Mouse (Mus musculus) telencephalon, adult 2 months (tissue): ENCODE measurements at regions not wholly inside any gene's neighbourhood (a gene's known extent, or its start where the extent isn't known, plus 50 kb on each side); places are given as distances from the start of the nearest gene placed in this dataset.

Experiments
- DNase-seq: peaks from one replicate; pipeline ENCODE4 v3.0.0-alpha.2; 2011; ENCODE audit warnings: low read depth, low spot score

GRCm38 (mm10) chr12:112235841-112236240, 89.8 kb downstream of the Kif26a start:
- no peak for DNase-seq

GRCm38 (mm10) chr12:112237061-112237490, 91.1 kb downstream of the Kif26a start:
- no peak for DNase-seq

- no peak for DNase-seq
Observed at GRCm38 (mm10) chr12:112238834-112239233, 92.8 kb downstream of the Kif26a start.

GRCm38 (mm10) chr12:112241740-112242171, 95.7 kb downstream of the Kif26a start:
- DNase-seq = no peak

GRCm38 (mm10) chr12:112243231-112243630, 97.2 kb downstream of the Kif26a start:
- DNase-seq = no peak

- no peak for DNase-seq
Observed at GRCm38 (mm10) chr12:112250894-112251293, 104.9 kb downstream of the Kif26a start.

GRCm38 (mm10) chr12:112253461-112253860, 107.5 kb downstream of the Kif26a start:
- peak; percentile 10 for DNase-seq

- no peak for DNase-seq
Observed at GRCm38 (mm10) chr12:112255223-112255622, 109.2 kb downstream of the Kif26a start.

GRCm38 (mm10) chr12:112257691-112258090, 111.7 kb downstream of the Kif26a start:
- DNase-seq = no peak

- peak; percentile 32 for DNase-seq
Observed at GRCm38 (mm10) chr12:112263283-112264056, 117.5 kb downstream of the Kif26a start.

- DNase-seq = no peak
Observed at GRCm38 (mm10) chr12:112264201-112264600, 118.2 kb downstream of the Kif26a start.

GRCm38 (mm10) chr12:112265289-112265969, 119.4 kb downstream of the Kif26a start:
- no peak for DNase-seq

- no peak for DNase-seq
Observed at GRCm38 (mm10) chr12:112274026-112274425, 128.0 kb downstream of the Kif26a start.

GRCm38 (mm10) chr12:112274756-112275155, 128.7 kb downstream of the Kif26a start:
- no peak for DNase-seq

GRCm38 (mm10) chr12:112276651-112277050, 130.6 kb downstream of the Kif26a start:
- DNase-seq = no peak

- no peak for DNase-seq
Observed at GRCm38 (mm10) chr12:112277511-112277910, 131.5 kb downstream of the Kif26a start.

GRCm38 (mm10) chr12:112285096-112285495, 139.1 kb downstream of the Kif26a start:
- DNase-seq = no peak

GRCm38 (mm10) chr12:112288786-112289185, 142.8 kb downstream of the Kif26a start:
- DNase-seq = no peak

GRCm38 (mm10) chr12:112290299-112290698, 144.3 kb downstream of the Kif26a start:
- peak; percentile 34 for DNase-seq

- DNase-seq = no peak
Observed at GRCm38 (mm10) chr12:112291748-112292561, 145.9 kb downstream of the Kif26a start.

GRCm38 (mm10) chr12:112293105-112293504, 147.1 kb downstream of the Kif26a start:
- DNase-seq = no peak

- no peak for DNase-seq
Observed at GRCm38 (mm10) chr12:112295337-112295941, 149.4 kb downstream of the Kif26a start.
